Mouse (Mus musculus): ENCODE results near the gene Lin7a. TPM values are rescaled to one million over a fixed set of nuclear protein-coding genes. Genes with fewer than 3 reads are reported as not detected.

Gene Lin7a
- polyA plus RNA-seq, 1 experiment from 2014 or later, result 1.3 TPM

- Histone ChIP-seq H3K27ac (replicated peaks) (no peak overlapping the region), H3K27me3 (no peaks in the 10 kb centered on the region), H3K36me3 (replicated peaks) (no peaks in the 10 kb centered on the region), H3K9ac (no peak overlapping the region), H3K4me3 (replicated peaks) (no peak overlapping the region), H3K9me3 (replicated peaks) (no peaks in the 10 kb centered on the region), H3K4me2 (no peak overlapping the region), H3K4me1 (replicated peaks) (no peaks in the 10 kb centered on the region)
- WGBS (ENCODE audit: insufficient replicate concordance), result 51% methylated on average over 8 of the region's 8 CpGs
- no peak for ATAC-seq (ENCODE audit: insufficient read depth)
These were observed 41.2 kb upstream of the Lin7a start for GRCm38 (mm10) chr10:107230081-107230850.

DNA sequence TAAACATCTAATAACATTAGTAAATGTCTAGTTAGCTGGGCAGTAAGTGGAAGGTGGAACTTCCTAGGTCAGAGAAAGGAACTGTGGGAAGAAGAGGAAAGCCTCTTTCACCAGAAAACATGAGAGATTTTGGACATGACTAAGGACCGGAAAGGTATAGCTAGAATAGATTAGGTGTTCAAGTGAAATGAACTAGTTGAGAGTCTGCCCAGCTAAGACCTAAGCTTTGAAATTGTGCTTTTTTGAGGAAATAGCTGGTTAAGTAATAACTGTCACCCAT, 40.7 kb upstream of the Lin7a start:
- no peak overlapping the region for H3K9ac ChIP-seq
- 79% methylated on average over 1 of the region's 1 CpGs for WGBS (ENCODE audit: insufficient replicate concordance)
- no peaks in the 10 kb centered on the region for H3K27me3 ChIP-seq
- no peak overlapping the region for H3K27ac ChIP-seq (replicated peaks)
- ATAC-seq (ENCODE audit: insufficient read depth), result no peak
- no peak overlapping the region for H3K4me3 ChIP-seq (replicated peaks)
- no peaks in the 10 kb centered on the region for H3K4me1 ChIP-seq (replicated peaks)
- H3K36me3 ChIP-seq (replicated peaks), result no peaks in the 10 kb centered on the region
- H3K9me3 ChIP-seq (replicated peaks), result no peaks in the 10 kb centered on the region
- H3K4me2 ChIP-seq, result no peak overlapping the region

GRCm38 (mm10) chr10:107231421-107232010, 40.0 kb upstream of the Lin7a start:
- ATAC-seq (ENCODE audit: insufficient read depth), result no peak
- no peak overlapping the region for H3K4me3 ChIP-seq (replicated peaks)
- no peaks in the 10 kb centered on the region for H3K27me3 ChIP-seq
- H3K4me1 ChIP-seq (replicated peaks), result no peaks in the 10 kb centered on the region
- 58% methylated on average over 4 of the region's 4 CpGs for WGBS (ENCODE audit: insufficient replicate concordance)
- H3K9ac ChIP-seq, result no peak overlapping the region
- no peaks in the 10 kb centered on the region for H3K36me3 ChIP-seq (replicated peaks)
- no peak overlapping the region for H3K4me2 ChIP-seq
- no peaks in the 10 kb centered on the region for H3K9me3 ChIP-seq (replicated peaks)
- H3K27ac ChIP-seq (replicated peaks), result no peak overlapping the region

- Histone ChIP-seq H3K36me3 (replicated peaks) (no peaks in the 10 kb centered on the region), H3K27ac (replicated peaks) (no peak overlapping the region), H3K9ac (no peak overlapping the region), H3K4me3 (replicated peaks) (no peak overlapping the region), H3K4me2 (no peak overlapping the region), H3K4me1 (replicated peaks) (no peaks in the 10 kb centered on the region), H3K27me3 (no peaks in the 10 kb centered on the region), H3K9me3 (replicated peaks) (no peaks in the 10 kb centered on the region)
- 61% methylated on average over 2 of the region's 2 CpGs for WGBS (ENCODE audit: insufficient replicate concordance)
- ATAC-seq (ENCODE audit: insufficient read depth), result no peak
These were observed 38.9 kb upstream of the Lin7a start for GRCm38 (mm10) chr10:107232491-107233110.

DNA sequence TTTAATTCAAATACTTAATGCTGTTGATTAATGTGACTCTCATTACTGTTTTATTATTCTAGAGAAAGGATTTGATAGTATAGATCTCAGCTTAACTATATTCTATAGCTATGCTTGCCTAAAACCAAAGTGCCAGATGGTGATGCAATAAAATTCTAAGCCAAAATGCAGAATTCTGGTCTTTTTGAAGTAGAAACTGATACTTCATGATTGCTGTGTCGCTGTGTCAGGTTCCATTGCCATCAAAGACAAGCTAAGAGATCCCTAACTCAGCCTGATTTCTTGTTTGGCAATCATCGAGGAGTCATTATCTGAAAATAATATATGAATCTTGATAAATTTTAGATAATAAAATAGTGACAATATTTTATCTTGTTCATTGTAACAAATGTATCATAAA, 38.3 kb upstream of the Lin7a start:
- Histone ChIP-seq H3K9ac (no peak overlapping the region), H3K27ac (replicated peaks) (no peak overlapping the region), H3K4me2 (no peak overlapping the region)

DNA sequence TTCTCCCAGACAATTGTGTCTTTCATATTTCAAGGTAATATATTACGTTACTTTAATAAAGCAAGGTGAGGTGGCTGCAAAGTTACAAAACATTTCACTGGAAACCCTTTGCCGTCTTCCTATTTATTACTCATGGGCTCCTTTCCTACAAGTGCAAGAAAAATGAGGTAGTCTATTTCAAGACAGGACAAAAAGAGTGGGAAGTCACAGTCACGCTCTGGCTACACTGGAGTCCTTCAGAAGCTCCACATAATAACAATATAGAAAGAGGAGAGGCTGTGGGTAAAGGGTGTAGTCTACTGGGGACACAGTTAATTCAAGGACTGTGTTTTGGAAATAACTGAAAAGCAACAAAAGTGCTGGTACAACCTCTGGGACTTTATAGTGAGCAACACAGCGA, 37.7 kb upstream of the Lin7a start:
- ATAC-seq (ENCODE audit: insufficient read depth), result no peak
- H3K36me3 ChIP-seq (replicated peaks), result no peaks in the 10 kb centered on the region
- H3K27ac ChIP-seq (replicated peaks), result no peak overlapping the region
- H3K9ac ChIP-seq, result no peak overlapping the region
- H3K4me2 ChIP-seq, result no peak overlapping the region
- 71% methylated on average over 4 of the region's 4 CpGs for WGBS (ENCODE audit: insufficient replicate concordance)
- H3K9me3 ChIP-seq (replicated peaks), result no peaks in the 10 kb centered on the region
- H3K4me1 ChIP-seq (replicated peaks), result no peaks in the 10 kb centered on the region
- no peak overlapping the region for H3K4me3 ChIP-seq (replicated peaks)
- no peaks in the 10 kb centered on the region for H3K27me3 ChIP-seq

More for the DNA sequence above, 38.3 kb upstream of the Lin7a start:
- 62% methylated on average over 2 of the region's 2 CpGs for WGBS (ENCODE audit: insufficient replicate concordance)
- no peaks in the 10 kb centered on the region for H3K27me3 ChIP-seq
- no peaks in the 10 kb centered on the region for H3K4me1 ChIP-seq (replicated peaks)
- no peaks in the 10 kb centered on the region for H3K9me3 ChIP-seq (replicated peaks)
- H3K4me3 ChIP-seq (replicated peaks), result no peak overlapping the region
- no peaks in the 10 kb centered on the region for H3K36me3 ChIP-seq (replicated peaks)
- no peak for ATAC-seq (ENCODE audit: insufficient read depth)

GRCm38 (mm10) chr10:107234421-107235400, 36.8 kb upstream of the Lin7a start:
- no peak overlapping the region for H3K9ac ChIP-seq
- no peaks in the 10 kb centered on the region for H3K9me3 ChIP-seq (replicated peaks)
- no peaks in the 10 kb centered on the region for H3K36me3 ChIP-seq (replicated peaks)
- 53% methylated on average over 7 of the region's 7 CpGs for WGBS (ENCODE audit: insufficient replicate concordance)
- H3K27me3 ChIP-seq, result no peaks in the 10 kb centered on the region
- no peak overlapping the region for H3K4me2 ChIP-seq
- no peak for ATAC-seq (ENCODE audit: insufficient read depth)
- no peak overlapping the region for H3K4me3 ChIP-seq (replicated peaks)
- H3K27ac ChIP-seq (replicated peaks), result no peak overlapping the region
- no peaks in the 10 kb centered on the region for H3K4me1 ChIP-seq (replicated peaks)

DNA sequence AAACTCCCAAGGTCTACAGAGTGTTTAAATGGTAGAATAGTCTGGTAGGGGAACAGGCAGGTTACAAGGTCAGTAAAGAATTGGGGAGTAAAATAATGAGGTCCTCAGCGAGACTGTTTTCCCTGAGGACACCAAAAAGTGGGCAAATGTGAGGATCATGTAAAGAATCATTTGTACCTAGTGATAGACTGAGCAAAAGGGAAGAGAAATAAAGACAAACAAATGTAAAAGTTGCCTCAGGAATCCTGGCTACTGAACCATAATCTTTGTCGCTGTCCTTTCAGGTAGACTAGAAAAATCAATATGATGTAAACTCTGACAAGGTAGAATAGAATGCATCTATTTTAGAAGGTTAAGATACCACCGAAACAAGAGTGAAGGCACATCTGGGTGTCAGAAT, 36.0 kb upstream of the Lin7a start:
- Histone ChIP-seq H3K4me1 (replicated peaks) (no peaks in the 10 kb centered on the region), H3K36me3 (replicated peaks) (no peaks in the 10 kb centered on the region), H3K9ac (no peak overlapping the region), H3K27ac (replicated peaks) (no peak overlapping the region), H3K4me2 (no peak overlapping the region), H3K27me3 (no peaks in the 10 kb centered on the region), H3K4me3 (replicated peaks) (no peak overlapping the region), H3K9me3 (replicated peaks) (no peaks in the 10 kb centered on the region)
- 54% methylated on average over 3 of the region's 3 CpGs for WGBS (ENCODE audit: insufficient replicate concordance)
- no peak for ATAC-seq (ENCODE audit: insufficient read depth)

DNA sequence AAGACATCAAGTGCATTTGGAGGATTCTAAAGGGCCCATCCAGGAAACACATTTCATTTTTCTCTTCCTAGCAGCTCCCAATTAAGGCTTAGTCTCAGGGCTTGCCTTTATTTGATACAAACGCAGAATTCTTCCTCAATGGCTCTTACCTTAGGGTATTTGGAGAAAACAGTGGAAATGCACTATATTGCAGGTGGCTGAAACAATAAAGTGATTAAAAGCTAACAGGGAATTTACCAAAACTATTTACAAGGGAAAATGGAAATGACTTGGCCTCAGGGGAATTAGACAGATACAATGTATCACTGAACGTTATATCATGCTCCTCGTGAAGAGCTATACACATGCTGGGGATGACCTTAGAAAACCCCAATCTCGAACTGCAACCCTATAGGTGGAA, 35.3 kb upstream of the Lin7a start:
- H3K4me1 ChIP-seq (replicated peaks), result no peaks in the 10 kb centered on the region

GRCm38 (mm10) chr10:107237076-107237475, 34.4 kb upstream of the Lin7a start:
- H3K27ac ChIP-seq (replicated peaks), result no peak overlapping the region

More for the DNA sequence above, 35.3 kb upstream of the Lin7a start:
- Histone ChIP-seq H3K27me3 (no peaks in the 10 kb centered on the region), H3K9ac (no peak overlapping the region), H3K27ac (replicated peaks) (no peak overlapping the region), H3K9me3 (replicated peaks) (no peaks in the 10 kb centered on the region), H3K4me2 (no peak overlapping the region), H3K4me3 (replicated peaks) (no peak overlapping the region), H3K36me3 (replicated peaks) (no peaks in the 10 kb centered on the region)
- ATAC-seq (ENCODE audit: insufficient read depth), result no peak
- WGBS (ENCODE audit: insufficient replicate concordance), result 66% methylated on average over 4 of the region's 4 CpGs

DNA sequence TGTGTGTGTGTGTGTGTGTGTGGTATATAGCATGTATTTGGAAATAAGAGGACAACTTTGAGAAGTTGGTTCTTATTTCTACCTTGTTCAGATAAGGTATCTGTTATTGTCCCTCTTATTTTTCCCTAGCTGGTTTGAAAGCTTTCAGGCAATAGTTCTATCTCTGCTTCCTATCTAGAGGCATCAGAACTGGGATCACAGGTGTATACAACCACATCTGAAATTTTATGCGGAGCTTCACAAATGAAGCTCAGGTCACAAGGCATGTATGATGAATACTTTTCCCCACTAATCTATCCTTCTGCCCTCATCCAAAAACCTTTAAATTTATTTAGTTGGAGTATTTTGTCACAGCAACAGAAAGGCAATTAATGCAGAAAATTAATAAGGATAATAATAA, 33.8 kb upstream of the Lin7a start:
- Histone ChIP-seq H3K27ac (replicated peaks) (no peak overlapping the region), H3K36me3 (replicated peaks) (no peaks in the 10 kb centered on the region), H3K27me3 (no peaks in the 10 kb centered on the region), H3K9ac (no peak overlapping the region), H3K9me3 (replicated peaks) (no peaks in the 10 kb centered on the region), H3K4me1 (replicated peaks) (no peaks in the 10 kb centered on the region), H3K4me3 (replicated peaks) (no peak overlapping the region), H3K4me2 (no peak overlapping the region)
- 79% methylated on average over 1 of the region's 1 CpGs for WGBS (ENCODE audit: insufficient replicate concordance)
- ATAC-seq (ENCODE audit: insufficient read depth), result no peak

More at GRCm38 (mm10) chr10:107237076-107237475, 34.4 kb upstream of the Lin7a start:
- Histone ChIP-seq H3K4me3 (replicated peaks) (no peak overlapping the region), H3K27me3 (no peaks in the 10 kb centered on the region), H3K9me3 (replicated peaks) (no peaks in the 10 kb centered on the region), H3K4me2 (no peak overlapping the region), H3K36me3 (replicated peaks) (no peaks in the 10 kb centered on the region), H3K4me1 (replicated peaks) (no peaks in the 10 kb centered on the region), H3K9ac (no peak overlapping the region)
- ATAC-seq (ENCODE audit: insufficient read depth), result no peak
- WGBS (ENCODE audit: insufficient replicate concordance), result 50% methylated on average over 2 of the region's 2 CpGs

Data from liver, embryonic 15.5 days (tissue).